Mouse (Mus musculus) kidney, embryonic 14.5 days (tissue): Measurements from ENCODE around the gene Tmem131l. TPM values are rescaled to one million over a fixed set of nuclear protein-coding genes. Genes with fewer than 3 reads are reported as not detected.
"Not testable (repeated sequence)": the region's sequence is repeated elsewhere in the genome, so short reads cannot be mapped to it uniquely, and the experiment has no call there.

Experiments
- ATAC-seq: fragments of 200-750 bp; cut with Nextera tagmentation; 2 replicates; pipeline ENCODE4 v1.8.0; 2017; ENCODE audit warnings: moderate number of reproducible peaks, mild to moderate bottlenecking, moderate TSS enrichment, moderate library complexity; ENCODE audit not compliant: low FRiP score, low TSS enrichment
- H3K27ac ChIP-seq: fragments of 300-500 bp; sonication (generic); 2 replicates; pipeline ENCODE4 v1.5.1; 2014; ENCODE audit warnings: low read depth, mild to moderate bottlenecking, low read length, moderate library complexity, mixed read lengths
- H3K27me3 ChIP-seq: fragments of 300-500 bp; sonication (generic); 2 replicates; pipeline ENCODE4 v1.6.1; 2014; ENCODE audit warnings: mild to moderate bottlenecking, low read length; ENCODE audit not compliant: control insufficient read depth, insufficient read depth
- H3K36me3 ChIP-seq: fragments of 300-500 bp; sonication (generic); 2 replicates; pipeline ENCODE4 v1.6.1; 2014; ENCODE audit warnings: low read length, mixed read lengths; ENCODE audit not compliant: control insufficient read depth, insufficient read depth
- H3K4me1 ChIP-seq: fragments of 300-500 bp; sonication (generic); 2 replicates; pipeline ENCODE4 v1.6.1; 2014; ENCODE audit warnings: low read length, mixed read lengths; ENCODE audit not compliant: control insufficient read depth, insufficient read depth
- H3K4me2 ChIP-seq: fragments of 300-500 bp; sonication (generic); replicated peaks from 2 replicates; pipeline ENCODE4 v1.6.1; 2014; ENCODE audit warnings: low read depth, mild to moderate bottlenecking, low read length
- H3K4me3 ChIP-seq: fragments of 300-500 bp; sonication (generic); 2 replicates; pipeline ENCODE4 v1.5.1; 2014; ENCODE audit warnings: mild to moderate bottlenecking, low read length
- H3K9ac ChIP-seq: fragments of 300-500 bp; sonication (generic); 2 replicates; pipeline ENCODE4 v1.6.1; 2014; ENCODE audit warnings: low read depth, mild to moderate bottlenecking, low read length, moderate library complexity
- H3K9me3 ChIP-seq: fragments of 300-500 bp; sonication (generic); 2 replicates; pipeline ENCODE4 v1.6.1; 2016; ENCODE audit warnings: low read length; ENCODE audit not compliant: control insufficient read depth
- WGBS: fragments of 180-500 bp; shearing (Covaris S2); extraction: QIAGEN DNeasy Blood & Tissue Kit; methylation state at CpG from one replicate; pipeline ENCODE4 v1.1.7; 2014; 5-methylcytosine and 5-hydroxymethylcytosine counted together
- polyA plus RNA-seq: library from polyadenylated mRNA; unstranded; fragments of >200 nt; fragmentation: Nextera tagmentation; extraction: Ambion mirVana; gene quantifications from 2 replicates; pipeline ENCODE4 v1.2.1, GENCODE M21; 2014

Gene Tmem131l
- polyA plus RNA-seq, 1 experiment from 2014 or later: 45.3 TPM

- not testable (repeated sequence) for H3K9ac ChIP-seq, H3K4me1 ChIP-seq, H3K36me3 ChIP-seq, H3K27ac ChIP-seq, ATAC-seq, H3K27me3 ChIP-seq, H3K9me3 ChIP-seq, H3K4me3 ChIP-seq, H3K4me2 ChIP-seq
- WGBS: 85% methylated on average over 5 of the region's 5 CpGs
These were observed 160.5 kb downstream of the Tmem131l start for GRCm38 (mm10) chr3:83879261-83880050.

GRCm38 (mm10) chr3:83878801-83879200, 161.2 kb downstream of the Tmem131l start:
- ATAC-seq: no peak
- WGBS: 91% methylated on average over 4 of the region's 4 CpGs
- Histone ChIP-seq H3K36me3 (no peaks in the 10 kb centered on the region), H3K4me2 (no peak overlapping the region), H3K9me3 (no peaks in the 10 kb centered on the region), H3K4me1 (no peaks in the 10 kb centered on the region), H3K27me3 (no peaks in the 10 kb centered on the region), H3K4me3 (no peak overlapping the region), H3K27ac (no peak overlapping the region), H3K9ac (no peak overlapping the region)

GRCm38 (mm10) chr3:83876299-83876698, 163.7 kb downstream of the Tmem131l start:
- ATAC-seq: no peak
- Histone ChIP-seq H3K27ac (no peak overlapping the region), H3K4me1 (no peaks in the 10 kb centered on the region), H3K4me3 (no peak overlapping the region), H3K36me3 (no peaks in the 10 kb centered on the region), H3K4me2 (no peak overlapping the region), H3K9ac (no peak overlapping the region), H3K9me3 (no peaks in the 10 kb centered on the region), H3K27me3 (no peaks in the 10 kb centered on the region)
- 74% methylated on average over 4 of the region's 4 CpGs for WGBS

GRCm38 (mm10) chr3:83875078-83875477, 164.9 kb downstream of the Tmem131l start:
- not testable (repeated sequence) for H3K9me3 ChIP-seq, H3K9ac ChIP-seq, H3K4me3 ChIP-seq, ATAC-seq, H3K36me3 ChIP-seq, H3K4me1 ChIP-seq, H3K27me3 ChIP-seq, H3K27ac ChIP-seq, H3K4me2 ChIP-seq
- 90% methylated on average over 2 of the region's 2 CpGs for WGBS

GRCm38 (mm10) chr3:83872853-83873252, 167.1 kb downstream of the Tmem131l start:
- WGBS: 89% methylated on average over 2 of the region's 2 CpGs
- not testable (repeated sequence) for H3K9me3 ChIP-seq, H3K27me3 ChIP-seq, H3K4me2 ChIP-seq, H3K4me3 ChIP-seq, H3K4me1 ChIP-seq, H3K9ac ChIP-seq, H3K27ac ChIP-seq, ATAC-seq, H3K36me3 ChIP-seq

GRCm38 (mm10) chr3:83871962-83872361, 168.0 kb downstream of the Tmem131l start:
- not testable (repeated sequence) for H3K4me3 ChIP-seq, H3K9ac ChIP-seq, H3K27ac ChIP-seq, H3K27me3 ChIP-seq, H3K9me3 ChIP-seq, H3K4me1 ChIP-seq, ATAC-seq, H3K36me3 ChIP-seq, H3K4me2 ChIP-seq
- WGBS: 94% methylated on average over 4 of the region's 4 CpGs

GRCm38 (mm10) chr3:83871559-83871958, 168.4 kb downstream of the Tmem131l start:
- 89% methylated on average over 7 of the region's 7 CpGs for WGBS

GRCm38 (mm10) chr3:83869776-83870175, 170.2 kb downstream of the Tmem131l start:
- Histone ChIP-seq H3K9ac (no peak overlapping the region), H3K4me2 (no peak overlapping the region), H3K27me3 (no peaks in the 10 kb centered on the region), H3K27ac (no peak overlapping the region), H3K4me1 (no peaks in the 10 kb centered on the region), H3K4me3 (no peak overlapping the region), H3K9me3 (no peaks in the 10 kb centered on the region), H3K36me3 (no peaks in the 10 kb centered on the region)
- ATAC-seq: no peak
- 98% methylated on average over 2 of the region's 2 CpGs for WGBS

More at GRCm38 (mm10) chr3:83871559-83871958, 168.4 kb downstream of the Tmem131l start:
- not testable (repeated sequence) for H3K36me3 ChIP-seq, H3K4me1 ChIP-seq, ATAC-seq, H3K27me3 ChIP-seq, H3K4me2 ChIP-seq, H3K4me3 ChIP-seq, H3K9ac ChIP-seq, H3K9me3 ChIP-seq, H3K27ac ChIP-seq

- not testable (repeated sequence) for H3K4me2 ChIP-seq, H3K9ac ChIP-seq, H3K27ac ChIP-seq, H3K4me1 ChIP-seq, H3K4me3 ChIP-seq, H3K36me3 ChIP-seq, H3K27me3 ChIP-seq, ATAC-seq, H3K9me3 ChIP-seq
These were observed 172.9 kb downstream of the Tmem131l start for GRCm38 (mm10) chr3:83867026-83867425.
